Mouse (Mus musculus) lung, embryonic 15.5 days (tissue): ENCODE data around the gene Fam216a. TPM values are rescaled to one million over a fixed set of nuclear protein-coding genes. Genes with fewer than 3 reads are reported as not detected.

ENCODE experiments used
- ATAC-seq: fragments of 200-750 bp; cut with Nextera tagmentation; 2 replicates; pipeline ENCODE4 v1.8.0; 2017; ENCODE audit warnings: moderate number of reproducible peaks, borderline replicate concordance; ENCODE audit not compliant: low FRiP score, low TSS enrichment; ENCODE audit errors: extremely low read depth
- H3K27ac ChIP-seq: fragments of 300-500 bp; sonication (generic); 2 replicates; pipeline ENCODE4 v1.5.1; 2015; ENCODE audit warnings: moderate library complexity, mild to moderate bottlenecking, inconsistent platforms
- H3K27me3 ChIP-seq: fragments of 300-500 bp; sonication (generic); 2 replicates; pipeline ENCODE4 v1.6.1; 2015; ENCODE audit warnings: inconsistent platforms
- H3K36me3 ChIP-seq: fragments of 300-500 bp; sonication (generic); 2 replicates; pipeline ENCODE4 v1.6.1; 2015; ENCODE audit warnings: inconsistent platforms
- H3K4me1 ChIP-seq: fragments of 300-500 bp; sonication (generic); 2 replicates; pipeline ENCODE4 v1.6.1; 2015; ENCODE audit warnings: inconsistent platforms
- H3K4me2 ChIP-seq: fragments of 300-500 bp; sonication (generic); 2 replicates; pipeline ENCODE4 v1.6.1; 2015; ENCODE audit warnings: inconsistent platforms, mild to moderate bottlenecking, moderate library complexity
- H3K4me3 ChIP-seq: fragments of 300-500 bp; sonication (generic); 2 replicates; pipeline ENCODE4 v1.5.1; 2015; ENCODE audit warnings: mild to moderate bottlenecking, inconsistent platforms
- H3K9ac ChIP-seq: fragments of 300-500 bp; sonication (generic); 2 replicates; pipeline ENCODE4 v1.6.1; 2015; ENCODE audit warnings: inconsistent platforms
- H3K9me3 ChIP-seq: fragments of 300-500 bp; sonication (generic); 2 replicates; pipeline ENCODE4 v1.6.1; 2016; ENCODE audit warnings: inconsistent platforms
- WGBS: fragments of 180-500 bp; shearing (Covaris S2); methylation state at CpG from one replicate; pipeline ENCODE4 v1.1.7; 2015; 5-methylcytosine and 5-hydroxymethylcytosine counted together
- polyA plus RNA-seq: library from polyadenylated mRNA; unstranded; fragments of >200 nt; fragmentation: Nextera tagmentation; extraction: Ambion mirVana; gene quantifications from 2 replicates; pipeline ENCODE4 v1.2.1, GENCODE M21; 2015

The Fam216a gene
- polyA plus RNA-seq, 1 experiment from 2014 or later, result 72.4 TPM

DNA sequence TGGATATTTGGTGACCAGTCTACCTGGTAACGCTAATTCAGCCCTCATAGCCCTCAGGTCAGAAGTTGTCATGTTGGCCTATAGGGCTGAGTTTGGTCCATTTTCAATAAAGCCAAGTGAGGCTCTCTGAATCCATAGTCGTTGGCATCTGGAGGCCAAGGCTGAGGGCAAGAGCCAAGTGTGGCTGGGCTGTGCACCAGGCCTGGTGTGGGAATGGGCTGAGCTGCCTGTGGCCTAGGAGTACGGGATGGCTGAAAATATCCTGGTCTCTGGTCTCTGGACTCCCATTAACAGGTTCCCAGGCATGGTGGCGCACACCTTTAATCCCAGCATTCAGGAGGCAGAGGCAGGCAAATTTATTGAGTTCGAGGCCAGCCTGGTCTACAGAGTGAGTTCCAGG is 17.8 kb upstream of the Fam216a start:
- WGBS, result 89% methylated on average over 5 of the region's 5 CpGs
- H3K4me2 ChIP-seq, result no peak overlapping the region
- H3K4me1 ChIP-seq, result peaks cover 13% of the 10 kb centered on the region
- no peaks in the 10 kb centered on the region for H3K27me3 ChIP-seq
- H3K9ac ChIP-seq, result no peak overlapping the region
- no peak for ATAC-seq
- H3K36me3 ChIP-seq, result no peaks in the 10 kb centered on the region
- H3K4me3 ChIP-seq, result no peak overlapping the region
- no peak overlapping the region for H3K27ac ChIP-seq
- H3K9me3 ChIP-seq, result no peaks in the 10 kb centered on the region

DNA sequence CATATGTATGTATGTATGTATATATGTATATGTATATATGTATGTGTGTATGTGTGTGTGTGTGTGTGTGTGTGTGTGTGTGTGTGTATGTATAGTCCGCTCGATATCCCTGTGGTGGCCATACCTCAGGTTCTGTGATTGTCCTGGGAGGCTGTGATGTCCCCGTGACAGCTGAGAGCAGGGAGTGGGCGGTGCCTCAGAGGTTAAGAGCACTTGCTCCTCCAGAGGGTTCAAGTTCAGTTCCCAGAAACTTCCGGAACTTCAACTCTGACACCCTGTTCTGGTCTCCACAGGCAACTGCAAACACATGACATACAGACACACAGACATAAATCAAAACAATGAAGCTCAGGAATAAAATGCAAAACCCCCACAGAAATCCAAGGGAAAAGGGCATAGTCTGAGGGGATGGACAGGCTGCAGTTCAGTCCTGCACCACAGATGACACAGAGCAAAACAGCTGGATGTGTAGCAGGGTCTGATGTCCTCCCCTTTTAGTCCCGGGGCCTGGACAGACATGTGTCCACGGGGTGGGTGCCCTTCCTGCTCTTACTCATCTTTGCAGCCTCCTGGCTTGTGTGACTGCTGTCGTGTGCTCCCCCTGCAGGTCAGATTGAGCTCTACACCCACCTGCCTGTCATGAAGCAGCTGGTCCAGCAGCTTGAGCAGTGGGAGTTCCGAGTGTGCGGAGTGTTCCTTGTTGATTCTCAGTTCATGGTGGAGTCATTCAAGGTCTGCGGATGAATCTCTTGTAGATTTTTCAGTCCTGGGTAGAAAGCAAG is 7.4 kb upstream of the Fam216a start:
- 47% methylated on average over 11 of the region's 11 CpGs for WGBS
- no peak overlapping the region for H3K4me2 ChIP-seq
- H3K4me3 ChIP-seq, result no peak overlapping the region
- H3K9me3 ChIP-seq, result no peaks in the 10 kb centered on the region
- H3K27me3 ChIP-seq, result no peaks in the 10 kb centered on the region
- H3K36me3 ChIP-seq, result peaks cover 36% of the 10 kb centered on the region
- no peaks in the 10 kb centered on the region for H3K4me1 ChIP-seq
- no peak overlapping the region for H3K9ac ChIP-seq
- ATAC-seq, result peak; percentile 55; the same call in 1 of the 2 replicates
- no peak overlapping the region for H3K27ac ChIP-seq

DNA sequence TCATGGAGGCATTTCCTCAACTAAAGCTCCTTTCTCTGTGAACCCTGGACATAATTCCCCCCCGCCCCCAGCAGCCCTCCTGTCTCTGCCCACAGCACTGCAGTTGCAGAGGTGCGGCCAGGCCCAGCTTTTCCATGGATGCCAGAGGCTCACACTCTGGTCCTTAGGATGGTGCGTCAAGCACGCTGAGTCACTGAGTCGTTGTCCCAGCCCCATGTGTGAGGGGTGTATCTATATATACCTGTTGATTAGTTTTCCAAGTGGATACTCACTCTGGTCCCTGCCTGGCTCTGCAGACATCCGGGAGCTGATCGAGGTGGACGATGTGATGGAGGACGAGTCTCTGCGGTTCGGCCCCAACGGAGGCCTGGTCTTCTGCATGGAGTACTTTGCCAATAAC is 6.0 kb upstream of the Fam216a start:
- no peak overlapping the region for H3K27ac ChIP-seq
- H3K36me3 ChIP-seq, result peaks cover 40% of the 10 kb centered on the region
- H3K9ac ChIP-seq, result no peak overlapping the region
- H3K4me3 ChIP-seq, result no peak overlapping the region
- no peaks in the 10 kb centered on the region for H3K27me3 ChIP-seq
- no peaks in the 10 kb centered on the region for H3K9me3 ChIP-seq
- WGBS, result 90% methylated on average over 12 of the region's 12 CpGs
- peaks cover 6% of the 10 kb centered on the region for H3K4me1 ChIP-seq
- no peak for ATAC-seq
- H3K4me2 ChIP-seq, result no peak overlapping the region

DNA sequence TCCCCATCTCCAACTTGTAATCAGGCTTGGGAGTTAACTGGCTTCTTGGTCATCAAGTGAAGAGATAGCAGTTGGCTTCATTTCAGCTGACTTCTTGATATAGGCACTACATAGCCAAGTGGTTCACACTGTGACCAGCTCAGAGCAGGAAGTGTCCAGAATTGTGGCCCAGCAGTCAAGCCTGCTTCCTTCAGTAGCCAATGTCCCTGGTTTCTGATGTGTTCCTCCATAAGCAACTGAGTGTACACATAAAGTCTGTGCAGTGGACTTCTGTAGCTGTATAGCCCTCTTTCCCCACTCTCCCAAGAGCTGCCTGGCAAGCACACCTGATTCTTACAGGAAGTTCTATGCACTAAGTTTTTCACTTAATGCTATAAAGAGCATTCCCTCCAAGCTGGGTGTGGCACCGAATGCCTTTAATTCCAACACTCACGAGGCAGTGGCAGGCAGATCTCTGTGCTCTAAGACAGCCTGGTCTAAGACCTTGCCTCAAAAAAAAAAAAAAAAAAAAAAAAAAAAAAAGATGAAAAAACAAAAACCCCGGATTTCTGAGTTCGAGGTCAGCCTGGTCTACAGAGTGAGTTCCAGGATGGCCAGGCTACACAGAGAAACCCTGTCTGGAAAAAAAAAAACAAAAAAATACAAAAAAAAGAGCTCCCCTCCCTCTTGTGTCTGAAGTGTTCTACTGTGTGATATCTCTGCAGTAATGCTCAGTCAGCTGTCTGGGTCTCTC is 5.1 kb upstream of the Fam216a start:
- no peak for ATAC-seq
- WGBS, result 90% methylated on average over 4 of the region's 4 CpGs
- no peaks in the 10 kb centered on the region for H3K27me3 ChIP-seq
- peaks cover 34% of the 10 kb centered on the region for H3K36me3 ChIP-seq
- H3K4me2 ChIP-seq, result no peak overlapping the region
- H3K9me3 ChIP-seq, result no peaks in the 10 kb centered on the region
- no peak overlapping the region for H3K9ac ChIP-seq
- peaks cover 11% of the 10 kb centered on the region for H3K4me1 ChIP-seq
- H3K4me3 ChIP-seq, result no peak overlapping the region
- no peak overlapping the region for H3K27ac ChIP-seq

DNA sequence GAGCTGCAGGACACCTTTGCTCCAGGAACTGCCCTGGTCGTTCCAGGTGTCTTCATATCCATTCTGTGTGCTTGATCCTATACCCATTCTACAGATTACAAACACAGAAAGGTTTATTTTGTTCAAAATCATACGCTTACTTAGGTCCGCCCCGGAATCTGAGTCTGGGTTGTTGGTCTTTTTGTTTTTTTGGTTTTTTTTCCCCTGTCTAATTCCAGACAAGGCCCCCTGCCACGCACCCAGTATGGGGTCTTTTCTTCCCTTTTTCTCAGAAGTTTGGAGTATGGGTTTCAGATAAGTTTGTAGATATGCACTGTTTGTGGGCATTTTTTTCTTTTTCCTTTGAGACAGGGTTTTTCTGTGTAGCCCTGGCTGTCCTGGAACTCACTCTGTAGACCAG is 714 bp upstream of the Fam216a start:
- Histone ChIP-seq H3K4me1 (peaks cover 19% of the 10 kb centered on the region), H3K36me3 (peaks cover 16% of the 10 kb centered on the region), H3K27ac (peak overlapping the region; percentile 91), H3K4me3 (peak overlapping the region; percentile 79), H3K9me3 (no peaks in the 10 kb centered on the region), H3K9ac (peak overlapping the region; percentile 76), H3K4me2 (peak overlapping the region; percentile 80), H3K27me3 (no peaks in the 10 kb centered on the region)
- no peak; the same call in 1 of the 2 replicates for ATAC-seq
- WGBS, result 7% methylated on average over 5 of the region's 5 CpGs

DNA sequence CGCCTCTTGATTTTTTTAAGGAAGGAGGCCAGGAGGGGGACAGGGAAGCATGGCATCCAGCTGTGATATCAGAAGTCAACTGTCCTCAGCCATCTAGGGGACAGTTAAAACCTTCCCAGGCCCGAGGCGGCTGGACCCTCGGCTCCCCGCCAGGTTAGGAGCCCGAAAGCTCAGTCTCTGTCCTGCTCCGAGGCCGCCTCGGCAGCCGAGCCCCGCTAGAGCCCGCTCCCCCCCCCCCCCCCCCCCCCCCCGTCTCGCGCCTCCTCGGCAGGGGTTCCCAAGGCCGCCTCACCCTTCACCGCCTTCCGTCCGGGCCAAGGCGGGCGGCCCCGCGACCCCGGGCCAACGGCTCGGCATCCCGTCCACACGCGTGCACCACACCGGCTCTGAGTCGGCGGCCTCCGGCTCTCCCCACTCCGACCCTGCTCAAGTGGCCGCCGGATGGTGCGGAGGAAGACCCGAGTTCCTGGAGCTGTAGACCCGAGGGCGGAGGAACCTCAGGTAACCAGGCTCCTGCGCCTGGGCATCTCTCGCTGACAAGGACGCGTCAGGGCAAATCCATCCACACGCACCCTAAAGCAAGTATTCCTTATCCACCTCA is 473 bp downstream of the Fam216a start, which contains the start of gene Gpn3:
TSS of gene Gpn3 (plus strand) at position 286 of the 601 bp plus-strand sequence.
- peak within 1 kb of the TSS; percentile 80 for H3K4me2 ChIP-seq
- ATAC-seq, result peak; percentile 71
- H3K36me3 ChIP-seq, result peaks cover 28% of the 10 kb centered on the region
- no peaks in the 10 kb centered on the region for H3K9me3 ChIP-seq
- H3K27ac ChIP-seq, result peak within 1 kb of the TSS; percentile 91
- H3K9ac ChIP-seq, result peak within 1 kb of the TSS; percentile 76
- H3K27me3 ChIP-seq, result no peaks in the 10 kb centered on the region
- peak within 1 kb of the TSS; percentile 79 for H3K4me3 ChIP-seq
- peaks cover 19% of the 10 kb centered on the region for H3K4me1 ChIP-seq
- WGBS, result under 1% methylated on average over 26 of the region's 46 CpGs

DNA sequence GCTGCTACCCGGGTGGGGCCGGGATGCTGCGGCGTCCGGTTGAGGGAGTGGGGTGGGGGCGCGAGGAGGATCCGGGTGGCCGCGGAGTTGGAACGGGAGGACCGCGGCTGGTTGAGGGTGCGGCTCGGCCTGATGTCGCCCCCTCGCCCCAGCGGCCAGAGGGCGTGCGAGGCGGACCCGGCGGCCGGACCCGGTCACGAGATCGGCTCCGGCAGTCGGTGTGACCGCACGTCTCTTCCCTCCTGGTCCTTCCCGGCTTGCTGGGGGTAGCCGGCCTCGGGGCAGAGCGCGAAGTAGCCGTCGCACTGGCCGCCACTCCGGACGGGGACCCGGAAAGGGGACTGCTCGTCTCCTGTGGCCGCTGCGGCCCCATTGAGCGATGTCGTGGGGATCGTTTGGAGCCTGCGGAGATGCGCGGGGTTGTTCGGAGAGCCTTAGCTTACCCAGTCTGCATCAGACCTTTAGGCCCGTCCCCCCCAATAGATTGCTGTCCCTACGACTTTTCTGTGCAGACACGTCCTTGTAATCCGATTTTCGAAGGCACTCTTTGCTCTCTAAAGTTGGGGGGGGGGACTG is 17.6 kb downstream of the Fam216a start:
- H3K4me1 ChIP-seq, result peaks cover 9% of the 10 kb centered on the region; the same call in 1 of the 2 replicates
- peak overlapping the region; percentile 92 for H3K9ac ChIP-seq
- H3K27ac ChIP-seq, result peak overlapping the region; percentile 27
- no peaks in the 10 kb centered on the region for H3K27me3 ChIP-seq
- H3K36me3 ChIP-seq, result peaks cover 5% of the 10 kb centered on the region; the same call in 1 of the 2 replicates
- H3K9me3 ChIP-seq, result no peaks in the 10 kb centered on the region
- ATAC-seq, result peak; percentile 50
- H3K4me2 ChIP-seq, result peak overlapping the region; percentile 78
- under 1% methylated on average over 36 of the region's 57 CpGs for WGBS
- peak overlapping the region; percentile 99 for H3K4me3 ChIP-seq

DNA sequence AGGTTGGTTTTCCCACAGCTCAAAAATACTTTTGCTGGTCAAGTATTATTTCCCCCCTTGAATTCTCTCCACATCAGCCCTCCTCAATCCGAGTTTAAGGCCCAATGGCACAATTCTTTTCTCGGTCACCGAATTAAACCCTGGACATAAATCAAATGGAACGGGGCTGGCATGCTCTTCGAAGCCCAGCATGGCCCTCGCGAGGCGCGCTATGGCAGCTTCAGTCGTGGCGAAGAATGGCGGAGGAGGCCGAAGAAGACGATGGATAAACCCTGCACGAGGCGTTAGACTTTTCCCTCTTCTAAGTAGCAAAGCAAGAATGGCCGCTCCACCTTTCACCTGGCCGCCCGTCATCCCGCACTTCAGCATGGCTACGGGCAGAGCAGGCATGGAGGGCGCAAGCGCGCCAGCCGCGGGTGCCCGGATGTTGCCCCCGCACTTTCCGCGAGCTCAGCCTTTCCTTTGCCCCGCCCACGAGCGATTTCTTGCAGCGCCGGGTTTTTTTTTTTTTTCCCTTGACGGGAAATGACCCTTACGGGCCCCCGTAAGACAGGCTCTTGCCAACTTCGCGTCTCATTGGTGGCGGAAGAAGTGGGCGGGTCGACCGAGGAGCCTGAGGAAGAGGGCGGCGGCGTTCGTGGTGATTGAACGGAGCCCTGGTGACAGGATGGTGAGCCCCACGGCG is 18.2 kb downstream of the Fam216a start, which contains the start of the genes Rad9b and Vps29:
TSS of gene Rad9b (minus strand) at position 427 of the 685 bp plus-strand sequence.
TSS of gene Vps29 (plus strand) at position 563 of the 685 bp plus-strand sequence.
- 2% methylated on average over 51 of the region's 51 CpGs for WGBS
- no peaks in the 10 kb centered on the region for H3K9me3 ChIP-seq
- ATAC-seq, result peak; percentile 90

DNA sequence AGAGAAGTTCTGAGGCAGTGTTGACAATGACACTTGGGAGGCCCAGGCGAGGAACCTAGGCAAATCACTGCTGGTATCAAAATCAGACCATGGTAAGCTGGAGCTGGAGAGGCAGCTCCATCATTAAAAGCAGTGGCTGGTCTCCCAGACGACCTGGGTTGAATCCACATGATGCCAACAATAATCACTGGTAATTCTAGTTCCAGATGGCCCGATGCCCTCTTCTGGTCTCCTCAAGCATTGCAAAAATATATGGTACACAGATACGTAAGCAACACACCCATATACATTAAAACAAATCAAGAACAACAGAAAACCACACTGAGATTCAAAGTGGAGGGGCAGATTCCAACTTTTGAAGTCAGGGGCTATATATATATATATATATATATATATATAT is 26.4 kb downstream of the Fam216a start:
- Histone ChIP-seq H3K27ac (no peak overlapping the region), H3K27me3 (no peaks in the 10 kb centered on the region), H3K9ac (no peak overlapping the region), H3K36me3 (no peaks in the 10 kb centered on the region), H3K9me3 (no peaks in the 10 kb centered on the region), H3K4me2 (no peak overlapping the region), H3K4me1 (no peaks in the 10 kb centered on the region), H3K4me3 (no peak overlapping the region)
- 71% methylated on average over 4 of the region's 4 CpGs for WGBS
- no peak for ATAC-seq

More for the DNA sequence above, 18.2 kb downstream of the Fam216a start, which contains the start of the genes Rad9b and Vps29:
- H3K27ac ChIP-seq, result peak within 1 kb of the TSS; percentile 70
- H3K27me3 ChIP-seq, result no peaks in the 10 kb centered on the region
- H3K36me3 ChIP-seq, result 0 out of 2 replicates have a peak, but pooled peaks cover 4% of the 10 kb centered on the region
- peak within 1 kb of the TSS; percentile 92 for H3K9ac ChIP-seq
- peaks cover 9% of the 10 kb centered on the region; the same call in 1 of the 2 replicates for H3K4me1 ChIP-seq
- H3K4me2 ChIP-seq, result peak within 1 kb of the TSS; percentile 87
- peak within 1 kb of the TSS; percentile 99 for H3K4me3 ChIP-seq

DNA sequence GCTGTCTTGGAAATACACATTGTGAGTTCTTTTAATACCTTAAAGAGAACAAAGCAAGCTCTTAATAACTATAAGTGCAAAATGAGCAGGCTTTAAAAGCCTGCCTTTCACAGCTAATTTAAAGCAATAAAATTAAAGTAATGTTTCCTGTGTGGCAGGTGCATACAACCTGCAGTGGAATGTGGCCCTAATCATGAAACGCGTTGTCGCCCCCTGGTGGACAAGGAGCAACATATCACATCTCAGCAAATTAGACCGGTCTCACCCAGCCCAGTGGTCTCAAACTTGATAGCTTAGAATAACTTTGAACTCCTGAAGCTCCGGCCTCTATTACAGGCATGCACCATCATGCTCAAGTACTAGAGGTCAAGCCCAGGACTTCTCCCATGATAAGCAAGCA is 27.9 kb downstream of the Fam216a start:
- no peak for ATAC-seq
- H3K27ac ChIP-seq, result no peak overlapping the region
- H3K4me3 ChIP-seq, result no peak overlapping the region
- H3K9ac ChIP-seq, result no peak overlapping the region
- 9% methylated on average over 5 of the region's 5 CpGs for WGBS
- no peaks in the 10 kb centered on the region for H3K36me3 ChIP-seq
- H3K9me3 ChIP-seq, result no peaks in the 10 kb centered on the region
- H3K27me3 ChIP-seq, result no peaks in the 10 kb centered on the region
- no peaks in the 10 kb centered on the region for H3K4me1 ChIP-seq
- no peak overlapping the region for H3K4me2 ChIP-seq

DNA sequence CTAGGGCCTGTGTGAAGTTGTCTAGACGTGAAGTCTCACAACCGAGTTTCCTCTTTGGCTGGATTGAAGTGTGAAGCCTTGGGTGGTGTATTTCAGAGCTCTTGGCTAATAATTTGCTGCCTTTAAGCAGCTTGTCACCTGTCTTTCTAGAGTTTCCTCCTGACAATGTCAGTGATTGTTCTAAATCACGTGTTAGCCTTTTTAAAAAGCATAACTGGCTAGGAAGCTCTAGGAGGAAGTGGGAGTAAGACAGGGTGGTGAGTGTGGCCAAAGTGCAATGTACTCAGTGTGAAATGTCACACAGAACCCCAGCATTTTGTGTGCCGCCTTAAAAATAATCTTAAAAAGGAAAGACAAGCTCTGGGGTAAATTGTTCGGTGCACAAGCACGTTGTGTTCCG is 28.4 kb downstream of the Fam216a start:
- Histone ChIP-seq H3K4me3 (no peak overlapping the region), H3K9me3 (no peaks in the 10 kb centered on the region), H3K36me3 (no peaks in the 10 kb centered on the region), H3K9ac (no peak overlapping the region), H3K4me1 (no peaks in the 10 kb centered on the region), H3K27ac (no peak overlapping the region), H3K4me2 (no peak overlapping the region), H3K27me3 (no peaks in the 10 kb centered on the region)
- no peak for ATAC-seq
- 48% methylated on average over 7 of the region's 7 CpGs for WGBS
